Mouse (Mus musculus) limb, embryonic 12.5 days (tissue): ENCODE measurements at regions not wholly inside any gene's neighbourhood (a gene's known extent, or its start where the extent isn't known, plus 50 kb on each side); places are given as distances from the start of the nearest gene placed in this dataset.
A peak's percentile ranks its signal among the peaks of the same experiment; 100 is the strongest.

ENCODE experiments used
- ATAC-seq: fragments of 200-750 bp; cut with Nextera tagmentation; 2 replicates; pipeline ENCODE4 v1.8.0; 2017; ENCODE audit warnings: low read depth, moderate TSS enrichment; ENCODE audit not compliant: insufficient number of reproducible peaks, insufficient read depth, low FRiP score, low TSS enrichment
- H3K27ac ChIP-seq: fragments of 300-500 bp; sonication (generic); 2 replicates; pipeline ENCODE4 v1.5.1; 2016; ENCODE audit warnings: mild to moderate bottlenecking, moderate library complexity
- H3K27me3 ChIP-seq: fragments of 300-500 bp; sonication (generic); 2 replicates; pipeline ENCODE4 v1.6.1; 2016; ENCODE audit warnings: mild to moderate bottlenecking, moderate library complexity
- H3K36me3 ChIP-seq: fragments of 300-500 bp; sonication (generic); 2 replicates; pipeline ENCODE4 v1.6.1; 2016; ENCODE audit warnings: mild to moderate bottlenecking, moderate library complexity
- H3K4me1 ChIP-seq: fragments of 300-500 bp; sonication (generic); replicated peaks from 2 replicates; pipeline ENCODE4 v1.6.1; 2016
- H3K4me2 ChIP-seq: fragments of 300-500 bp; sonication (generic); 2 replicates; pipeline ENCODE4 v1.6.1; 2016; ENCODE audit warnings: mild to moderate bottlenecking, moderate library complexity
- H3K4me3 ChIP-seq: fragments of 300-500 bp; sonication (generic); replicated peaks from 2 replicates; pipeline ENCODE4 v1.5.1; 2016; ENCODE audit warnings: mild to moderate bottlenecking
- H3K9ac ChIP-seq: fragments of 300-500 bp; sonication (generic); replicated peaks from 2 replicates; pipeline ENCODE4 v1.6.1; 2016; ENCODE audit warnings: mild to moderate bottlenecking, moderate library complexity
- H3K9me3 ChIP-seq: fragments of 300-500 bp; sonication (generic); 2 replicates; pipeline ENCODE4 v1.6.1; 2016; ENCODE audit warnings: mild to moderate bottlenecking, moderate library complexity
- WGBS: fragments of 180-500 bp; shearing (Covaris S2); methylation state at CpG from one replicate; pipeline ENCODE4 v1.1.7; 2016; 5-methylcytosine and 5-hydroxymethylcytosine counted together

GRCm38 (mm10) chr5:77807726-77808125 is 399.9 kb upstream of the Igfbp7 start:
- Histone ChIP-seq H3K4me3 (no peak overlapping the region), H3K36me3 (no peaks in the 10 kb centered on the region), H3K9me3 (no peaks in the 10 kb centered on the region), H3K4me2 (no peak overlapping the region), H3K4me1 (peaks cover 6% of the 10 kb centered on the region), H3K27ac (no peak overlapping the region), H3K27me3 (no peaks in the 10 kb centered on the region), H3K9ac (no peak overlapping the region)
- 33% methylated on average over 3 of the region's 3 CpGs for WGBS
- ATAC-seq, result no peak

GRCm38 (mm10) chr5:77806334-77807157 is 398.7 kb upstream of the Igfbp7 start:
- Histone ChIP-seq H3K36me3 (no peaks in the 10 kb centered on the region), H3K27ac (no peak overlapping the region), H3K9ac (no peak overlapping the region), H3K9me3 (no peaks in the 10 kb centered on the region), H3K27me3 (no peaks in the 10 kb centered on the region), H3K4me1 (peaks cover 6% of the 10 kb centered on the region), H3K4me3 (no peak overlapping the region), H3K4me2 (no peak overlapping the region)
- no peak for ATAC-seq
- 60% methylated on average over 9 of the region's 9 CpGs for WGBS

GRCm38 (mm10) chr5:77805796-77806195 is 398.0 kb upstream of the Igfbp7 start:
- Histone ChIP-seq H3K36me3 (no peaks in the 10 kb centered on the region), H3K27ac (no peak overlapping the region), H3K9me3 (no peaks in the 10 kb centered on the region), H3K9ac (no peak overlapping the region), H3K4me3 (no peak overlapping the region), H3K27me3 (no peaks in the 10 kb centered on the region), H3K4me1 (peaks cover 6% of the 10 kb centered on the region), H3K4me2 (no peak overlapping the region)
- no peak for ATAC-seq
- WGBS, result 84% methylated on average over 6 of the region's 6 CpGs

GRCm38 (mm10) chr5:77805303-77805702 is 397.5 kb upstream of the Igfbp7 start:
- Histone ChIP-seq H3K27ac (no peak overlapping the region), H3K9ac (no peak overlapping the region), H3K9me3 (no peaks in the 10 kb centered on the region), H3K4me2 (no peak overlapping the region), H3K4me1 (peaks cover 6% of the 10 kb centered on the region), H3K4me3 (no peak overlapping the region), H3K36me3 (no peaks in the 10 kb centered on the region), H3K27me3 (no peaks in the 10 kb centered on the region)
- 63% methylated on average over 1 of the region's 1 CpGs for WGBS
- ATAC-seq, result no peak

GRCm38 (mm10) chr5:77804113-77804512 is 396.3 kb upstream of the Igfbp7 start:
- no peak overlapping the region for H3K9ac ChIP-seq
- H3K4me1 ChIP-seq, result peaks cover 6% of the 10 kb centered on the region
- WGBS, result 27% methylated on average over 9 of the region's 9 CpGs
- ATAC-seq, result peak; percentile 57
- no peak overlapping the region for H3K27ac ChIP-seq
- H3K4me3 ChIP-seq, result no peak overlapping the region
- H3K36me3 ChIP-seq, result no peaks in the 10 kb centered on the region
- H3K4me2 ChIP-seq, result peak overlapping the region; percentile 11
- no peaks in the 10 kb centered on the region for H3K27me3 ChIP-seq
- no peaks in the 10 kb centered on the region for H3K9me3 ChIP-seq

- no peaks in the 10 kb centered on the region for H3K36me3 ChIP-seq
- WGBS, result 50% methylated on average over 6 of the region's 6 CpGs
- H3K4me2 ChIP-seq, result peak overlapping the region; percentile 11; the same call in 1 of the 2 replicates
Measured at GRCm38 (mm10) chr5:77803562-77803961, 395.7 kb upstream of the Igfbp7 start.

GRCm38 (mm10) chr5:77796960-77797359 is 389.1 kb upstream of the Igfbp7 start:
- Histone ChIP-seq H3K4me3 (no peak overlapping the region), H3K36me3 (no peaks in the 10 kb centered on the region), H3K4me1 (no peaks in the 10 kb centered on the region), H3K9ac (no peak overlapping the region), H3K27me3 (no peaks in the 10 kb centered on the region), H3K27ac (no peak overlapping the region), H3K4me2 (no peak overlapping the region), H3K9me3 (no peaks in the 10 kb centered on the region)
- WGBS, result 80% methylated on average over 3 of the region's 3 CpGs
- ATAC-seq, result no peak

More at GRCm38 (mm10) chr5:77803562-77803961, 395.7 kb upstream of the Igfbp7 start:
- Histone ChIP-seq H3K27me3 (no peaks in the 10 kb centered on the region), H3K9me3 (no peaks in the 10 kb centered on the region), H3K27ac (no peak overlapping the region), H3K4me1 (peaks cover 6% of the 10 kb centered on the region), H3K4me3 (no peak overlapping the region), H3K9ac (no peak overlapping the region)
- no peak for ATAC-seq

GRCm38 (mm10) chr5:77795766-77796165 is 387.9 kb upstream of the Igfbp7 start:
- WGBS, result 80% methylated on average over 5 of the region's 5 CpGs
- Histone ChIP-seq H3K9me3 (no peaks in the 10 kb centered on the region), H3K4me2 (no peak overlapping the region), H3K4me3 (no peak overlapping the region), H3K36me3 (no peaks in the 10 kb centered on the region), H3K4me1 (no peaks in the 10 kb centered on the region), H3K9ac (no peak overlapping the region), H3K27me3 (no peaks in the 10 kb centered on the region), H3K27ac (no peak overlapping the region)
- no peak for ATAC-seq

GRCm38 (mm10) chr5:77783953-77784352 is 376.1 kb upstream of the Igfbp7 start:
- 65% methylated on average over 2 of the region's 2 CpGs for WGBS
- H3K4me3 ChIP-seq, result no peak overlapping the region
- no peaks in the 10 kb centered on the region for H3K9me3 ChIP-seq
- no peak for ATAC-seq
- no peaks in the 10 kb centered on the region for H3K36me3 ChIP-seq
- H3K9ac ChIP-seq, result no peak overlapping the region
- no peaks in the 10 kb centered on the region for H3K4me1 ChIP-seq
- no peak overlapping the region for H3K27ac ChIP-seq
- no peaks in the 10 kb centered on the region for H3K27me3 ChIP-seq
- H3K4me2 ChIP-seq, result no peak overlapping the region

GRCm38 (mm10) chr5:77762426-77763042 is 354.7 kb upstream of the Igfbp7 start:
- Histone ChIP-seq H3K4me3 (no peak overlapping the region), H3K4me2 (no peak overlapping the region), H3K9ac (no peak overlapping the region), H3K4me1 (no peaks in the 10 kb centered on the region), H3K27me3 (no peaks in the 10 kb centered on the region), H3K9me3 (no peaks in the 10 kb centered on the region), H3K36me3 (no peaks in the 10 kb centered on the region), H3K27ac (no peak overlapping the region)
- ATAC-seq, result no peak
- 58% methylated on average over 6 of the region's 6 CpGs for WGBS

GRCm38 (mm10) chr5:77762013-77762412 is 354.2 kb upstream of the Igfbp7 start:
- WGBS, result 89% methylated on average over 6 of the region's 6 CpGs
- no peak for ATAC-seq
- H3K4me3 ChIP-seq, result no peak overlapping the region

More at GRCm38 (mm10) chr5:77762013-77762412, 354.2 kb upstream of the Igfbp7 start:
- H3K4me1 ChIP-seq, result no peaks in the 10 kb centered on the region
- H3K36me3 ChIP-seq, result no peaks in the 10 kb centered on the region
- no peak overlapping the region for H3K4me2 ChIP-seq
- H3K27ac ChIP-seq, result no peak overlapping the region
- no peaks in the 10 kb centered on the region for H3K27me3 ChIP-seq
- no peaks in the 10 kb centered on the region for H3K9me3 ChIP-seq
- H3K9ac ChIP-seq, result no peak overlapping the region
